In genomic region chr7:98801086-98801485, GRCm38 (mm10) we compare ENCODE assay signal across 13 mouse cellular contexts. TPM values are rescaled to one million over a fixed set of nuclear protein-coding genes. Genes with fewer than 3 reads are reported as not detected.
DNase-seq lines count a peak whose midpoint lies in the region; ATAC-seq and TF ChIP-seq lines count a peak whose summit lies in the region.
"Had no signal": no experiment of that assay in that cellular context is flagged by ENCODE, and none has a peak within 500 bp of the region (broad histone marks: within the 10 kb centered on the region; RNA-seq: fewer than 3 reads in every experiment).

No protein-coding gene starts in this region.

- no peak overlapping the region for H3K4me3 ChIP-seq in heart, embryonic 11.5 days (ENCODE audit: low read depth, low read length)
- no peak overlapping the region for H3K4me3 ChIP-seq in heart, postnatal 0 days (ENCODE audit: low read depth, low read length)
- H3K4me3 ChIP-seq: forebrain, embryonic 12.5 days had no signal

- 63% methylated on average over 7 of the region's 7 CpGs for WGBS in heart, embryonic 11.5 days (ENCODE audit: insufficient replicate concordance)
- 44% methylated on average over 7 of the region's 7 CpGs for WGBS in heart, postnatal 0 days

- H3K9me3 ChIP-seq in heart, embryonic 11.5 days (replicated peaks; ENCODE audit: control insufficient read depth, low read length) = no peaks in the 10 kb centered on the region
- no peaks in the 10 kb centered on the region for H3K9me3 ChIP-seq in heart, postnatal 0 days (replicated peaks; ENCODE audit: control insufficient read depth, low read length)
- H3K9me3 ChIP-seq: forebrain, embryonic 12.5 days had no signal

- no peak for TF ChIP-seq CTCF in heart, postnatal 0 days (IDR thresholded peaks at IDR 0.05; ENCODE audit: low read depth)

- H3K9ac ChIP-seq in heart, embryonic 11.5 days (ENCODE audit: low read depth, low read length) = no peak overlapping the region
- H3K9ac ChIP-seq in heart, postnatal 0 days (replicated peaks; ENCODE audit: low read depth, low read length) = no peak overlapping the region
- H3K9ac ChIP-seq: forebrain, embryonic 12.5 days; liver, postnatal 0 days had no signal

- H3K27ac ChIP-seq in heart, embryonic 11.5 days (ENCODE audit: low read depth, low read length) = no peak overlapping the region
- no peak overlapping the region for H3K27ac ChIP-seq in heart, postnatal 0 days (ENCODE audit: low read depth)
- H3K27ac ChIP-seq: forebrain, embryonic 12.5 days had no signal

- no peaks in the 10 kb centered on the region for H3K36me3 ChIP-seq in heart, embryonic 11.5 days (ENCODE audit: control insufficient read depth, insufficient read depth, low read length)
- H3K36me3 ChIP-seq in heart, postnatal 0 days (replicated peaks; ENCODE audit: control insufficient read depth, insufficient read depth, low read length) = no peaks in the 10 kb centered on the region
- H3K36me3 ChIP-seq: forebrain, embryonic 12.5 days had no signal

- H3K4me2 ChIP-seq in heart, embryonic 11.5 days = no peak overlapping the region; the same call in 1 of the 2 replicates
- no peak overlapping the region for H3K4me2 ChIP-seq in heart, postnatal 0 days (ENCODE audit: low read depth, low read length)
- H3K4me2 ChIP-seq: forebrain, embryonic 12.5 days had no signal

- ATAC-seq in heart, embryonic 11.5 days (replicated peaks; ENCODE audit: insufficient number of reproducible peaks, low FRiP score, low TSS enrichment) = no peak
- peak; percentile 62 for ATAC-seq in heart, postnatal 0 days (ENCODE audit: insufficient read depth, low read depth)
- ATAC-seq: liver, postnatal 0 days had no signal

- peak; percentile 54 to 72 for DNase-seq in heart, adult 18-20 months
- peak; percentile 46 for DNase-seq in urinary bladder, postnatal 14 days (ENCODE audit: low spot score)
- DNase-seq in urinary bladder, postnatal 10 days (ENCODE audit: low spot score) = no peak
- DNase-seq in heart, postnatal 0 days (ENCODE audit: low spot score) = no peak
- DNase-seq in thymus, adult 18-20 months = no peak
- no peak for DNase-seq in yolk sac, embryonic 10.5 days (ENCODE audit: low spot score)
- DNase-seq in adrenal gland, postnatal 10 days = no peak
- DNase-seq: cerebellum, postnatal 25 days; kidney, postnatal 10 days; liver, postnatal 0 days had no signal

- peaks cover 15% of the 10 kb centered on the region for H3K4me1 ChIP-seq in heart, embryonic 11.5 days (ENCODE audit: control insufficient read depth, insufficient read depth, low read length)
- H3K4me1 ChIP-seq in heart, postnatal 0 days (ENCODE audit: control insufficient read depth, insufficient read depth) = no peaks in the 10 kb centered on the region

- H3K27me3 ChIP-seq in heart, embryonic 11.5 days (ENCODE audit: control insufficient read depth, insufficient read depth, low read length) = no peaks in the 10 kb centered on the region
- no peaks in the 10 kb centered on the region for H3K27me3 ChIP-seq in heart, postnatal 0 days (ENCODE audit: control insufficient read depth, insufficient read depth, low read length)

- TF ChIP-seq EP300 in heart, postnatal 0 days (IDR thresholded peaks at IDR 0.05; ENCODE audit: low read depth) = no peak

RNA-seq across cellular contexts. Expression of gene Wnt11, which starts 33.8 kb away (rescaled TPM):
- total RNA-seq in heart, adult 18-20 months (2021) = 1 to 10 TPM; 5.2 to 5.8 TPM
- 24.5 and 24.7 TPM in 2 replicates for polyA plus RNA-seq in heart, embryonic 11.5 days (2014; fragmentation: Nextera tagmentation; extraction: Ambion mirVana)
- 22.9 and 33.9 TPM in 2 replicates for total RNA-seq in heart, postnatal 0 days (2014; rRNA removed; ENCODE audit: low replicate concordance)
- 4.3 and 4.4 TPM in 2 replicates for polyA plus RNA-seq in heart, postnatal 0 days (2015; fragmentation: Nextera tagmentation; extraction: Ambion mirVana)
- total RNA-seq in adrenal gland, postnatal 10 days (2021) = 1 to 10 TPM; 6.4 to 6.5 TPM
- total RNA-seq: hematopoietic stem cell, adult 5-6 weeks had no signal

Comparison
In these comparisons a context has a peak if more than half of its experiments do, and no peak if none do; other contexts are left out.
1. DNase-seq: peak in heart, adult 18-20 months (2 of 2) and urinary bladder, postnatal 14 days (single experiment); none in urinary bladder, postnatal 10 days (single experiment), heart, postnatal 0 days (single experiment), thymus, adult 18-20 months (0 of 2), yolk sac, embryonic 10.5 days (single experiment) and adrenal gland, postnatal 10 days (single experiment).